Mouse (Mus musculus) olfactory bulb, adult 2 months (tissue): Measurements from ENCODE around the gene Dact3. TPM values are rescaled to one million over a fixed set of nuclear protein-coding genes. Genes with fewer than 3 reads are reported as not detected.

ENCODE experiments used
- H3K27ac ChIP-seq: fragments of 200-500 bp; 2 replicates; pipeline ENCODE4 v1.5.1; 2012; ENCODE audit warnings: low read depth, low read length; ENCODE audit not compliant: insufficient read depth
- H3K4me1 ChIP-seq: fragments of 200-500 bp; 2 replicates; pipeline ENCODE4 v1.6.1; 2012; ENCODE audit warnings: low read length; ENCODE audit not compliant: control insufficient read depth, insufficient read depth
- H3K4me3 ChIP-seq: fragments of 200-500 bp; 2 replicates; pipeline ENCODE4 v1.5.1; 2012; ENCODE audit warnings: mild to moderate bottlenecking, low read depth, low read length, moderate library complexity; ENCODE audit not compliant: insufficient read depth
- CTCF ChIP-seq: fragments of 200-500 bp; IDR thresholded peaks from 2 replicates; pipeline ENCODE4 v1.5.1; 2012; ENCODE audit warnings: low read depth, mild to moderate bottlenecking, low read length, moderate library complexity; ENCODE audit not compliant: insufficient read depth
- POLR2A ChIP-seq: fragments of 200-500 bp; IDR thresholded peaks from 2 replicates; pipeline ENCODE4 v1.6.1; 2012; ENCODE audit warnings: mild to moderate bottlenecking, low read depth, low read length, moderate library complexity; ENCODE audit not compliant: insufficient read depth
- WGBS: fragments of 180-500 bp; shearing (Covaris S2); methylation state at CpG from one replicate; pipeline ENCODE4 v1.1.7; 2018; 5-methylcytosine and 5-hydroxymethylcytosine counted together
- polyA plus RNA-seq: library from polyadenylated mRNA; stranded (reverse); fragments of >200 nt; gene quantifications from 2 replicates; pipeline ENCODE4 v1.2.4, GENCODE M21; 2012; ENCODE audit warnings: low replicate concordance; ENCODE audit not compliant: missing spikeins, insufficient read depth, insufficient read length

The Dact3 gene
- polyA plus RNA-seq, 1 experiment, result not detected

- H3K4me3 ChIP-seq, result no peak overlapping the region
- peaks cover 20% of the 10 kb centered on the region for H3K4me1 ChIP-seq
- no peak for TF ChIP-seq POLR2A
- TF ChIP-seq CTCF, result no peak
- H3K27ac ChIP-seq, result no peak overlapping the region
- WGBS, result 64% methylated on average over 11 of the region's 11 CpGs
Measured at GRCm38 (mm10) chr7:16908367-16908766, 33.2 kb downstream of the Dact3 start.

GRCm38 (mm10) chr7:16908859-16909258 lies 33.7 kb downstream of the Dact3 start:
- 84% methylated on average over 11 of the region's 11 CpGs for WGBS
- Histone ChIP-seq H3K4me1 (peaks cover 21% of the 10 kb centered on the region), H3K4me3 (no peak overlapping the region), H3K27ac (no peak overlapping the region)
- TF ChIP-seq POLR2A (no peak), CTCF (no peak)

- TF ChIP-seq CTCF, result no peak
- no peak for TF ChIP-seq POLR2A
- H3K4me1 ChIP-seq, result peaks cover 30% of the 10 kb centered on the region
- 34% methylated on average over 10 of the region's 10 CpGs for WGBS
- H3K27ac ChIP-seq, result no peak overlapping the region
- H3K4me3 ChIP-seq, result no peak overlapping the region
Measured at GRCm38 (mm10) chr7:16909909-16910308, 34.8 kb downstream of the Dact3 start.

- peaks cover 31% of the 10 kb centered on the region for H3K4me1 ChIP-seq
- H3K4me3 ChIP-seq, result no peak overlapping the region
- 90% methylated on average over 3 of the region's 3 CpGs for WGBS
- no peak overlapping the region for H3K27ac ChIP-seq
- TF ChIP-seq POLR2A (no peak), CTCF (no peak)
Measured at GRCm38 (mm10) chr7:16911904-16912303, 36.8 kb downstream of the Dact3 start.

- Histone ChIP-seq H3K4me3 (no peak overlapping the region), H3K27ac (no peak overlapping the region), H3K4me1 (peaks cover 36% of the 10 kb centered on the region)
- WGBS, result 87% methylated on average over 6 of the region's 6 CpGs
- no peak for TF ChIP-seq CTCF
- TF ChIP-seq POLR2A, result no peak
Measured at GRCm38 (mm10) chr7:16912360-16912759, 37.2 kb downstream of the Dact3 start.

GRCm38 (mm10) chr7:16913806-16914452 lies 38.8 kb downstream of the Dact3 start:
- Histone ChIP-seq H3K4me1 (peaks cover 48% of the 10 kb centered on the region), H3K27ac (no peak overlapping the region), H3K4me3 (no peak overlapping the region)
- 20% methylated on average over 10 of the region's 10 CpGs for WGBS
- TF ChIP-seq CTCF, result peak; percentile 93
- TF ChIP-seq POLR2A, result no peak

- Histone ChIP-seq H3K4me3 (no peak overlapping the region), H3K27ac (no peak overlapping the region), H3K4me1 (peaks cover 54% of the 10 kb centered on the region)
- TF ChIP-seq POLR2A (no peak), CTCF (no peak)
- 75% methylated on average over 18 of the region's 18 CpGs for WGBS
Measured at GRCm38 (mm10) chr7:16914453-16915343, 39.6 kb downstream of the Dact3 start.

GRCm38 (mm10) chr7:16915461-16916340 lies 40.6 kb downstream of the Dact3 start:
- H3K4me1 ChIP-seq, result peaks cover 58% of the 10 kb centered on the region
- TF ChIP-seq CTCF (no peak), POLR2A (no peak)
- 80% methylated on average over 32 of the region's 32 CpGs for WGBS
- H3K4me3 ChIP-seq, result no peak overlapping the region
- no peak overlapping the region; the same call in 1 of the 2 replicates for H3K27ac ChIP-seq
